Mouse (Mus musculus) midbrain, postnatal 0 days (tissue): ENCODE measurements at regions not wholly inside any gene's neighbourhood (a gene's known extent, or its start where the extent isn't known, plus 50 kb on each side); places are given as distances from the start of the nearest gene placed in this dataset.
A peak's percentile ranks its signal among the peaks of the same experiment; 100 is the strongest.

ENCODE experiments used
- ATAC-seq: fragments of 200-750 bp; cut with Nextera tagmentation; 2 replicates; pipeline ENCODE4 v1.8.0; 2017; ENCODE audit warnings: moderate number of reproducible peaks, mild to moderate bottlenecking, moderate TSS enrichment, moderate library complexity; ENCODE audit not compliant: low FRiP score
- DNase-seq: peaks from one replicate; pipeline ENCODE4 v3.0.0-alpha.2; 2015; ENCODE audit warnings: low spot score
- H3K27ac ChIP-seq: fragments of 300-500 bp; sonication (generic); 2 replicates; pipeline ENCODE4 v1.5.1; 2014; ENCODE audit warnings: low read depth, mild to moderate bottlenecking, low read length, mixed read lengths
- H3K27me3 ChIP-seq: fragments of 300-500 bp; sonication (generic); 2 replicates; pipeline ENCODE4 v1.6.1; 2014; ENCODE audit warnings: low read length, control low read depth, mixed read lengths; ENCODE audit not compliant: insufficient read depth
- H3K36me3 ChIP-seq: fragments of 300-500 bp; sonication (generic); 2 replicates; pipeline ENCODE4 v1.6.1; 2014; ENCODE audit warnings: low read length, control low read depth, mixed read lengths; ENCODE audit not compliant: insufficient read depth
- H3K4me1 ChIP-seq: fragments of 300-500 bp; sonication (generic); 2 replicates; pipeline ENCODE4 v1.6.1; 2014; ENCODE audit warnings: mild to moderate bottlenecking, control low read depth, antibody characterized with exemption, low read length, mixed read lengths; ENCODE audit not compliant: insufficient read depth
- H3K4me2 ChIP-seq: fragments of 300-500 bp; sonication (generic); 2 replicates; pipeline ENCODE4 v1.6.1; 2014; ENCODE audit warnings: low read depth, mild to moderate bottlenecking, low read length, mixed read lengths; ENCODE audit not compliant: poor library complexity, severe bottlenecking
- H3K4me3 ChIP-seq: fragments of 300-500 bp; sonication (generic); 2 replicates; pipeline ENCODE4 v1.5.1; 2014; ENCODE audit warnings: low read depth, mild to moderate bottlenecking, low read length, moderate library complexity
- H3K9ac ChIP-seq: fragments of 300-500 bp; sonication (generic); replicated peaks from 2 replicates; pipeline ENCODE4 v1.6.1; 2014; ENCODE audit warnings: mild to moderate bottlenecking, low read length, moderate library complexity, mixed read lengths; ENCODE audit not compliant: poor library complexity, severe bottlenecking
- H3K9me3 ChIP-seq: fragments of 300-500 bp; sonication (generic); 2 replicates; pipeline ENCODE4 v1.6.1; 2016; ENCODE audit warnings: low read length, control low read depth
- CTCF ChIP-seq: IDR thresholded peaks from 2 replicates; pipeline ENCODE4 v1.5.1; 2016; ENCODE audit warnings: antibody characterized with exemption, mild to moderate bottlenecking
- WGBS: fragments of 180-500 bp; shearing (Covaris S2); extraction: QIAGEN DNeasy Blood & Tissue Kit; methylation state at CpG from one replicate; pipeline ENCODE4 v1.1.7; 2014; 5-methylcytosine and 5-hydroxymethylcytosine counted together

- no peak overlapping the region for H3K9ac ChIP-seq
- H3K27ac ChIP-seq, result no peak overlapping the region
- H3K27me3 ChIP-seq, result no peaks in the 10 kb centered on the region
- peaks cover 4% of the 10 kb centered on the region; the same call in 1 of the 2 replicates for H3K4me1 ChIP-seq
- H3K4me3 ChIP-seq, result no peak overlapping the region
- H3K4me2 ChIP-seq, result no peak overlapping the region
- no peaks in the 10 kb centered on the region for H3K36me3 ChIP-seq
- TF ChIP-seq CTCF, result no peak
- 18% methylated on average over 8 of the region's 8 CpGs for WGBS
- ATAC-seq (no peak), DNase-seq (peak; percentile 26)
- H3K9me3 ChIP-seq, result no peaks in the 10 kb centered on the region
Measured at GRCm38 (mm10) chr4:125261547-125261946, 133.9 kb upstream of the Zc3h12a start.

GRCm38 (mm10) chr4:125259306-125259705 lies 131.7 kb upstream of the Zc3h12a start:
- ATAC-seq (no peak), DNase-seq (peak; percentile 32)
- Histone ChIP-seq H3K4me3 (no peak overlapping the region), H3K4me1 (no peaks in the 10 kb centered on the region), H3K4me2 (no peak overlapping the region), H3K27ac (no peak overlapping the region), H3K9ac (no peak overlapping the region), H3K36me3 (no peaks in the 10 kb centered on the region), H3K9me3 (no peaks in the 10 kb centered on the region), H3K27me3 (no peaks in the 10 kb centered on the region)
- TF ChIP-seq CTCF, result no peak
- 34% methylated on average over 10 of the region's 10 CpGs for WGBS

GRCm38 (mm10) chr4:125257916-125258315 lies 130.3 kb upstream of the Zc3h12a start:
- Histone ChIP-seq H3K4me3 (no peak overlapping the region), H3K4me1 (no peaks in the 10 kb centered on the region), H3K9ac (no peak overlapping the region), H3K4me2 (no peak overlapping the region), H3K27ac (no peak overlapping the region), H3K36me3 (no peaks in the 10 kb centered on the region), H3K9me3 (no peaks in the 10 kb centered on the region), H3K27me3 (no peaks in the 10 kb centered on the region)
- WGBS, result 61% methylated on average over 6 of the region's 6 CpGs
- ATAC-seq (no peak), DNase-seq (no peak)
- no peak for TF ChIP-seq CTCF

GRCm38 (mm10) chr4:125253161-125253560 lies 125.5 kb upstream of the Zc3h12a start:
- H3K9ac ChIP-seq, result no peak overlapping the region
- no peak overlapping the region for H3K27ac ChIP-seq
- 85% methylated on average over 3 of the region's 3 CpGs for WGBS
- DNase-seq (no peak), ATAC-seq (no peak)
- H3K27me3 ChIP-seq, result no peaks in the 10 kb centered on the region; the same call in 1 of the 2 replicates
- no peak overlapping the region for H3K4me2 ChIP-seq
- no peak for TF ChIP-seq CTCF
- no peak overlapping the region for H3K4me3 ChIP-seq
- no peaks in the 10 kb centered on the region for H3K4me1 ChIP-seq
- H3K36me3 ChIP-seq, result no peaks in the 10 kb centered on the region
- H3K9me3 ChIP-seq, result no peaks in the 10 kb centered on the region

- Histone ChIP-seq H3K9ac (no peak overlapping the region), H3K4me3 (no peak overlapping the region), H3K4me1 (no peaks in the 10 kb centered on the region), H3K27ac (no peak overlapping the region), H3K4me2 (no peak overlapping the region), H3K36me3 (no peaks in the 10 kb centered on the region), H3K27me3 (no peaks in the 10 kb centered on the region; the same call in 1 of the 2 replicates), H3K9me3 (no peaks in the 10 kb centered on the region)
- no peak for TF ChIP-seq CTCF
- no peak for DNase-seq
- ATAC-seq, result no peak
- WGBS, result 62% methylated on average over 8 of the region's 8 CpGs
Measured at GRCm38 (mm10) chr4:125252228-125252627, 124.6 kb upstream of the Zc3h12a start.

- no peaks in the 10 kb centered on the region for H3K36me3 ChIP-seq
- H3K27me3 ChIP-seq, result no peaks in the 10 kb centered on the region; the same call in 1 of the 2 replicates
- no peak overlapping the region for H3K27ac ChIP-seq
- no peak for TF ChIP-seq CTCF
- no peaks in the 10 kb centered on the region for H3K9me3 ChIP-seq
- no peaks in the 10 kb centered on the region for H3K4me1 ChIP-seq
- ATAC-seq, result no peak
- H3K4me3 ChIP-seq, result no peak overlapping the region
- WGBS, result 61% methylated on average over 7 of the region's 7 CpGs
- no peak for DNase-seq
- H3K4me2 ChIP-seq, result no peak overlapping the region
- no peak overlapping the region for H3K9ac ChIP-seq
Measured at GRCm38 (mm10) chr4:125249061-125249460, 121.4 kb upstream of the Zc3h12a start.
